Mouse (Mus musculus): Measurements from ENCODE around the gene Ccdc81. TPM values are rescaled to one million over a fixed set of nuclear protein-coding genes. Genes with fewer than 3 reads are reported as not detected.

Gene Ccdc81
- total and polyA plus RNA-seq, 3 experiments = not detected

DNA sequence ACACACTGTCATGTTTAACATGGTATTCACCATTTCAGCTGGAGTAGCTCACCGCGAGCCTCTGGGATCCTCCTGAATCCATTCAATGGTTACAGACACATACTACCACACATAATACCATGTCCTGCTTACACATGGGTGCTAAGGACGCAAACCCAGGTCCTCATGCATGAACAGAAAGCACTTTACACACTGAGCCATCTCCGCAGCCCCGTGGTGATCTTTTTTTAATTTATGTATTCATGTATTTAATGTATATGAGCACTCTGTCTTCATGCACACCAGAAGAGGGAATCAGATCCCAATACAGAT, 61.1 kb downstream of the Ccdc81 start:
- TF ChIP-seq GATA1 (IDR thresholded peaks at IDR 0.05; ENCODE audit: borderline replicate concordance, low read length) = no peak
- no peak for TF ChIP-seq TAL1 (conservative IDR thresholded peaks at IDR 0.05; ENCODE audit: low read depth, low read length)
- Histone ChIP-seq H3K4me3 (ENCODE audit: low read depth, low read length) (no peak overlapping the region), H3K36me3 (replicated peaks) (no peaks in the 10 kb centered on the region), H3K4me1 (ENCODE audit: insufficient read depth, low read depth, low read length) (no peaks in the 10 kb centered on the region), H3K9me3 (replicated peaks) (no peaks in the 10 kb centered on the region), H3K27me3 (ENCODE audit: insufficient read depth, low read length) (no peaks in the 10 kb centered on the region)
- no peak for ATAC-seq (ENCODE audit: extremely low read depth, insufficient number of reproducible peaks, low FRiP score, poor library complexity, severe bottlenecking)
- DNase-seq (ENCODE audit: low spot score) = no peak

DNA sequence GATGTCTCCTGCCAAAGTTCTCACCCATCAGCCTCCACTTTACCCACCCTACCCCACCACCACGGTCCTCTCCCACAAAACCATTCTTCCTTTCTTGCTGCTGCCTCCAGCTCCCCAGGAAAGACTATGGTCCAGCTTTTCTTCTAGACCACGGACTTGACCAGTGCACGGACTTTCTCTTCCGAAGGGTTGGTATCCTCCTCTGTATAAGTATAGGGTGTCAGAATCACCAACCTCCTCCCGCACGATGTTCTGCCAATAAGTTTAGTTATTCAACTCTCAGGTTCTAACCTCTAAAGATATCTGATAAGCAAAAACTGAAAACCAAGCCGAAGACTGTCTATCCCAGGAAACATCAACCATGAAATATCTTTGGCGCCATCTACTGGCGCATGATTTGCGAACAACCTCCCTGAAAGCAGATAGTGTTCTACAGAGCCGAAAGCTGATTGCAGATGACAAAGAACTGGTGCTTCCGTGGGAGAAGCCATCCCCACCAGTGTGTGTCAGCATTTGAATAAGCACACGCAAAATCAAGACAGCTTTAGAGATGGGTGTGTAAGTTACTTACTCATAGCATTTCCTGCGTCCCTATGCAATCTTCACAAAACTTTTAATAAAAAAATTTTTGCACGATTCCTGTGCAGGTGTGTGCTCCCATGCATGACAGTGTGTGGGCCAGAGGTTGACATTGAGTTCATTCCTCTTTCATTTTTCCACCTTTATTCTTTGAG, 61.6 kb downstream of the Ccdc81 start:
- no peaks in the 10 kb centered on the region for H3K9me3 ChIP-seq (replicated peaks)
- no peak overlapping the region for H3K4me3 ChIP-seq (ENCODE audit: low read depth, low read length)
- ATAC-seq (ENCODE audit: extremely low read depth, insufficient number of reproducible peaks, low FRiP score, poor library complexity, severe bottlenecking) (peak; percentile 45), DNase-seq (ENCODE audit: low spot score) (peak; percentile 30)
- TF ChIP-seq POLR2AphosphoS5 (IDR thresholded peaks at IDR 0.05; ENCODE audit: insufficient replicate concordance, low read depth, low read length) (no peak), CTCF (IDR thresholded peaks at IDR 0.05; ENCODE audit: low read depth, low read length) (peak; percentile 41; the same call in 1 of the 2 replicates), GATA1 (IDR thresholded peaks at IDR 0.05; ENCODE audit: borderline replicate concordance, low read length) (no peak), TAL1 (conservative IDR thresholded peaks at IDR 0.05; ENCODE audit: low read depth, low read length) (no peak), GATA2 (IDR thresholded peaks at IDR 0.05; ENCODE audit: borderline replicate concordance, low read depth, low read length) (no peak)
- H3K27me3 ChIP-seq (ENCODE audit: insufficient read depth, low read length) = no peaks in the 10 kb centered on the region
- H3K4me1 ChIP-seq (ENCODE audit: insufficient read depth, low read depth, low read length) = no peaks in the 10 kb centered on the region
- H3K36me3 ChIP-seq (replicated peaks) = no peaks in the 10 kb centered on the region

DNA sequence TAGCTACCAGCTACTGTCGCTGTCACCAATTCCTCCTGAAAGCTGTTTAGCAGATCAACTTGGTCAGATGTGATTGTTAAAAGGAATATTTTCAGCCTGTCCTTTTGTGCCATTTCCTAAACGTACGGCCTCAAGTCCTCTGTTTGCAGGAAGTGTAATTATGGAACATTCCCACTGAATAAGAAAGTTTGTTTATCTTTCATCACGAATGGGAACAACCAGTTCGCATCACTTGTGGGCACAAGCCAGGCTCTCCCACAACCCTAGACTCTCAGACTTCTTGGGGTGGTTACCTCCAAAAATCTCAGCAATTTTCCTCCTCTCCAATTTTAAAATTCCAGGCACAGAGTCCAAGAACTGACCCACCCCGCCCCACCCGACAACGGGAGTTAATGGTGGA, 63.7 kb downstream of the Ccdc81 start:
- no peaks in the 10 kb centered on the region for H3K4me1 ChIP-seq (ENCODE audit: insufficient read depth, low read depth, low read length)
- no peak for ATAC-seq (ENCODE audit: extremely low read depth, insufficient number of reproducible peaks, low FRiP score, poor library complexity, severe bottlenecking)
- H3K27me3 ChIP-seq (ENCODE audit: insufficient read depth, low read length) = peaks cover 5% of the 10 kb centered on the region; the same call in 1 of the 2 replicates
- H3K36me3 ChIP-seq (replicated peaks) = no peaks in the 10 kb centered on the region
- no peaks in the 10 kb centered on the region for H3K9me3 ChIP-seq (replicated peaks)
- TF ChIP-seq TAL1 (conservative IDR thresholded peaks at IDR 0.05; ENCODE audit: low read depth, low read length) (no peak), GATA1 (IDR thresholded peaks at IDR 0.05; ENCODE audit: borderline replicate concordance, low read length) (no peak), GATA2 (IDR thresholded peaks at IDR 0.05; ENCODE audit: borderline replicate concordance, low read depth, low read length) (no peak), POLR2AphosphoS5 (IDR thresholded peaks at IDR 0.05; ENCODE audit: insufficient replicate concordance, low read depth, low read length) (no peak), CTCF (IDR thresholded peaks at IDR 0.05; ENCODE audit: low read depth, low read length) (no peak)
- H3K4me3 ChIP-seq (ENCODE audit: low read depth, low read length) = no peak overlapping the region
- no peak for DNase-seq (ENCODE audit: low spot score)

DNA sequence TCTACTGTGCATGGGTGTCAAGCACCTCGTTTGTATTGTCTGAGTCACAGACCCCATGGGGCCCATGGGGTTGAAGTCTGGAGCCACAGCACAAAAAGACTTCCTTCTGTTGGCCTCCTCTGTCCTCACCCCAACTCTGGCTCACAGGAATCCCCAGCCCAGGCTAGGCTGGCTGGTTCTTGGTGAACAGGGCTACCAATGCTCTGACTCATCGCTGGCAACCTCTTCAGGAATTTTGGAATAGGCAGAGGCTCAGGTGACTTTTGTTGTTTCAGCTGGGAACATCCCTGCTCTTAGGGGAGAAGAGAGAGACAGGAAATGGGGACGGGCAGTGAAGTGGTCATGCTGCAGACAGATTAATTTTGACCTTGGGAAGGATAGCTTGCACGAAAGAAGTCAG, 65.6 kb downstream of the Ccdc81 start:
- TF ChIP-seq POLR2AphosphoS5 (IDR thresholded peaks at IDR 0.05; ENCODE audit: insufficient replicate concordance, low read depth, low read length) (no peak), CTCF (IDR thresholded peaks at IDR 0.05; ENCODE audit: low read depth, low read length) (no peak), TAL1 (conservative IDR thresholded peaks at IDR 0.05; ENCODE audit: low read depth, low read length) (no peak), GATA2 (IDR thresholded peaks at IDR 0.05; ENCODE audit: borderline replicate concordance, low read depth, low read length) (no peak), GATA1 (IDR thresholded peaks at IDR 0.05; ENCODE audit: borderline replicate concordance, low read length) (no peak)

DNA sequence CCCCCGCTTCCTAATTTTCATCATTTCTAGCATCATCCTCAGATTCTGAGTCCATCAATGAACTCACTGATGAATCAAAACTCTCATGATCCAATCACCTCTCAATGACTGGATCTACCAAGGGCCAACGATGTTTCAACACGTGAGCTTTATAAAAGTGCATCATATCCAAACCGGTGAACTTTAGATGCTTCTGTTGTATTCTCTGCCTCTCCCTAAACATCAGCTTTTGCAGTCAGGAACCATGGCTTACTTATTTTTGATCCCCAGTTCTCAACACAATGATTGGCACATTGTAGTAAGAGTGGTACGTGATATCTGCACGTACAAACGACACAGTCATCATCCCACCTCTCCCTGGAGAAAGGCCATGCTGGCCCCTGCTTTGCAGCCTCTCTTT, 66.8 kb downstream of the Ccdc81 start:
- Histone ChIP-seq H3K9me3 (replicated peaks) (no peaks in the 10 kb centered on the region), H3K27me3 (ENCODE audit: insufficient read depth, low read length) (peaks cover 5% of the 10 kb centered on the region; the same call in 1 of the 2 replicates), H3K4me1 (ENCODE audit: insufficient read depth, low read depth, low read length) (no peaks in the 10 kb centered on the region), H3K36me3 (replicated peaks) (no peaks in the 10 kb centered on the region), H3K4me3 (ENCODE audit: low read depth, low read length) (no peak overlapping the region)
- DNase-seq (ENCODE audit: low spot score) (no peak), ATAC-seq (ENCODE audit: extremely low read depth, insufficient number of reproducible peaks, low FRiP score, poor library complexity, severe bottlenecking) (no peak)
- no peak for TF ChIP-seq GATA1 (IDR thresholded peaks at IDR 0.05; ENCODE audit: borderline replicate concordance, low read length)
- no peak for TF ChIP-seq CTCF (IDR thresholded peaks at IDR 0.05; ENCODE audit: low read depth, low read length)
- TF ChIP-seq GATA2 (IDR thresholded peaks at IDR 0.05; ENCODE audit: borderline replicate concordance, low read depth, low read length) = no peak
- TF ChIP-seq TAL1 (conservative IDR thresholded peaks at IDR 0.05; ENCODE audit: low read depth, low read length) = no peak

More for the DNA sequence above, 65.6 kb downstream of the Ccdc81 start:
- Histone ChIP-seq H3K27me3 (ENCODE audit: insufficient read depth, low read length) (peaks cover 5% of the 10 kb centered on the region; the same call in 1 of the 2 replicates), H3K4me1 (ENCODE audit: insufficient read depth, low read depth, low read length) (no peaks in the 10 kb centered on the region), H3K4me3 (ENCODE audit: low read depth, low read length) (no peak overlapping the region), H3K9me3 (replicated peaks) (no peaks in the 10 kb centered on the region), H3K36me3 (replicated peaks) (no peaks in the 10 kb centered on the region)
- DNase-seq (ENCODE audit: low spot score) (no peak), ATAC-seq (ENCODE audit: extremely low read depth, insufficient number of reproducible peaks, low FRiP score, poor library complexity, severe bottlenecking) (no peak)

DNA sequence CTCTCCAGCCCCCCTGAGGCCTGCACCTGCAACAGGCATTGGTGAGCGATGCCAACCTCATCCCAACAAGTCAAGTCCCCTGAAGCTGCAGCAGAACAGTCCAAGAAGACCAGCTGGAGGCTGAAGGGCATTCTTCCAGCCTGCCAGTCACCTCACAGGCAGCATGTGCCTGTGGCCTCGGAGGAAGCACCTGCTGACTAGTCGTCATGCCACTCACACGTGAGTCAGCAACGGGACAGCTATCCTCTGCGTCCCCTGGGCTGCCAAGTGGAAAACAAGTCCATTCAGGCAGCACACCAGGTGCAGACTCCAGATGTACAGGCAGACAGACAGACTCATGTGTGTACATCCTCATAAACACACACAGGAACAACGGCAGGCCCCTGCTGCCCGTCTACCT, 67.9 kb downstream of the Ccdc81 start:
- DNase-seq (ENCODE audit: low spot score) = no peak

More for the DNA sequence above, 67.9 kb downstream of the Ccdc81 start:
- no peak for ATAC-seq (ENCODE audit: extremely low read depth, insufficient number of reproducible peaks, low FRiP score, poor library complexity, severe bottlenecking)
- TF ChIP-seq POLR2AphosphoS5 (IDR thresholded peaks at IDR 0.05; ENCODE audit: insufficient replicate concordance, low read depth, low read length) (no peak), GATA1 (IDR thresholded peaks at IDR 0.05; ENCODE audit: borderline replicate concordance, low read length) (no peak), CTCF (IDR thresholded peaks at IDR 0.05; ENCODE audit: low read depth, low read length) (no peak), GATA2 (IDR thresholded peaks at IDR 0.05; ENCODE audit: borderline replicate concordance, low read depth, low read length) (no peak), TAL1 (conservative IDR thresholded peaks at IDR 0.05; ENCODE audit: low read depth, low read length) (no peak)
- Histone ChIP-seq H3K27me3 (ENCODE audit: insufficient read depth, low read length) (peaks cover 5% of the 10 kb centered on the region; the same call in 1 of the 2 replicates), H3K4me3 (ENCODE audit: low read depth, low read length) (no peak overlapping the region), H3K4me1 (ENCODE audit: insufficient read depth, low read depth, low read length) (no peaks in the 10 kb centered on the region), H3K9me3 (replicated peaks) (no peaks in the 10 kb centered on the region), H3K36me3 (replicated peaks) (no peaks in the 10 kb centered on the region)
